Mouse (Mus musculus) cerebellum, adult 2 months (tissue): ENCODE data around the gene Cdkn1c.

Experiments used
- CTCF ChIP-seq: fragments of 200-500 bp; IDR thresholded peaks from 2 replicates; pipeline ENCODE4 v1.5.1; 2011; ENCODE audit warnings: low read depth, mild to moderate bottlenecking, control low read depth, low read length, moderate library complexity, borderline replicate concordance; ENCODE audit not compliant: insufficient read depth
- POLR2A ChIP-seq: fragments of 200-500 bp; IDR thresholded peaks from 2 replicates; pipeline ENCODE4 v1.6.1; 2011; ENCODE audit warnings: low read length, control low read depth, borderline replicate concordance; ENCODE audit not compliant: insufficient read depth

- TF ChIP-seq POLR2A (no peak), CTCF (no peak)
Measured at GRCm38 (mm10) chr7:143416406-143416805, 44.4 kb downstream of the Cdkn1c start.
